Mouse (Mus musculus): ENCODE measurements at regions not wholly inside any gene's neighbourhood (a gene's known extent, or its start where the extent isn't known, plus 50 kb on each side); places are given as distances from the start of the nearest gene placed in this dataset.

DNA sequence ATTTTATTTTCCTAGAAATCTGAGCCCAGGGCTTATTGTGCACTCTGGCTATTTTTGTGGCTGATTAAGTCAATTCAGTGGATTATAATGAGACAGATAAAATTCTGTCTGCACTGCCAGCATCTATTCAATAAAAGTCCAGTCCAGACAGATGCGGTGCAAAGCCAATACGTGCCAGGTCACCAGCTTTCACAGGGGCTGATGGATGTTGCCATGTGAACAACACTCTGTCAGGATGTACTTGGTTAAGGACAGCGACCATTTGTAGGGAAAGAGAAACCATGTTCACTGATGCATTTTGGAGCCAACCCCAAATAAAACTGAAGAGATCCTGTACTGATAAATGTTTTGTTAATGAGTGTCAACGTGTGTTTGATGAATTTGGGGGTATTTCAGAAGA, 285.0 kb upstream of the Gnpda2 start:
- DNase-seq (ENCODE audit: low read depth, low spot score), result no peak

DNA sequence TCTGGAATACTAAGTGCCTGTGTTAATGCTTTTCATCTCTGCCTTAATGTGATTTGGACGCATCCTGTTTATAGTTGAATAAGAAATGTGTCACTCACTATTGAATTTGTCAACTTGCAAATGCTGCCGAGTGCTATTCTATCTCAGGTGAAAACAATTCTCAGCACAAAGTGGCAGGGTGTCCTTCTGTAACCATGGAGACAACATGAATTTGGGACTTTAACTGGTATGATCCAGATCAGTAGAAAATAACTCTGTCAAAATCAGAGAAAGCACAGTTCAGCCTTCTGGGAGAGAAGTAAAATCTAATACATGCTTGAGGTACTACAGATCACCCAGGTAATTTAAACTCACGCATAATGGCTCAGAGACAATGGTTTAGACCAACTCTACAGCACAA, 270.9 kb upstream of the Gnpda2 start:
- no peak for DNase-seq (ENCODE audit: low read depth, low spot score)

DNA sequence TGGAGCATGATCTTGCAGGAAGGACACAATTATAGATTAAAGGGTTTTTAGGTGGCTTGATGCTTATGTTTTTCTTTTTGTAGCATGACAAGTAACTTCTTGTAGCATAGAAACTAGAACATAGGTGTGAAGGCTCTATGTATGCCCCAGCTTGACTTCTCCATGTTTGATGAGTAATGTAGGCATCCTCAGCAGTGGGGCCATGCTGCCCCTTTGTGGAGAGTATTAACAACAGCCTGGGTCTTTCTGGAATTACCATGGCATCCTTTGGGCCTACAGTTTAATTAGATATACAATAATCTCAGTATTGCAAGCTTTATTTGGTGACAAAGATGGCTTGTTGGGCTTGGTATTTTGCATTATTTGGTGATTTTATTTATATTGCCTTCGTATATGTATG, 252.7 kb upstream of the Gnpda2 start:
- no peak for DNase-seq (ENCODE audit: low read depth, low spot score)

DNA sequence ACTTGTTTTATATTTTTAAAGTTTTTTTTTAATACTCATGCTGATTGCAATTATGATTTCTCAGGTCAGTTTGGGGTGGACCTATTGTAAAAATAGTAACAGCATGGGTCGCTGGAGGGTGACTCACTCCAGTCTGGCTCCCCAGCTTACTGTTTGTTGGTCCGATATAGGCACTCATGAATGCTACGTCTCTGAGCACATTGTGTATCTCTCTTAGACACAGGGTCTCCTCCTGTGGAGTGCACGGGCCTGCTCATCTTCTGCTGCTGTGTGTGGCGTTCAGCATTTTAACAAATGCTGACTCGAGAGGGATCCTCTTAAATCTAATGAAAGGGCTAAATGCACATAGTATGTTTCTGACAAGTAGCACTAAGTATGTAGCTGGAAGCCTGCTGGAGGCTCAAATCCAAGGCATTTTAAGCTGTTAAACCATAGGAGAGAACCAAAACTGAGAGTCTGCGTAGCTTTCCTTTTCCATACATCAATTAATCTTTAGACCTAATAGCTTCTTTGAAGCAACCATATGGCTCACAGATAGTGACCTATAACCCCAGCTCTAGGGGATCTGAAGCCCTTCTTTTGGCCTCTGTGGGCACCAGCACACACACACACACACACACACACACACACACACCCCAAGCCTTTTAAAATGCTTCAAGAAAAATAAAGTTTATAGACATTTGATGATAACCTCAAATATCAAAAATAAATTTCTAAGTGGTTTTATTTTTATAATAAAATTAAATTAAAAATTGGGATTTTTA, 246.0 kb upstream of the Gnpda2 start:
- DNase-seq (ENCODE audit: low read depth, low spot score), result no peak

DNA sequence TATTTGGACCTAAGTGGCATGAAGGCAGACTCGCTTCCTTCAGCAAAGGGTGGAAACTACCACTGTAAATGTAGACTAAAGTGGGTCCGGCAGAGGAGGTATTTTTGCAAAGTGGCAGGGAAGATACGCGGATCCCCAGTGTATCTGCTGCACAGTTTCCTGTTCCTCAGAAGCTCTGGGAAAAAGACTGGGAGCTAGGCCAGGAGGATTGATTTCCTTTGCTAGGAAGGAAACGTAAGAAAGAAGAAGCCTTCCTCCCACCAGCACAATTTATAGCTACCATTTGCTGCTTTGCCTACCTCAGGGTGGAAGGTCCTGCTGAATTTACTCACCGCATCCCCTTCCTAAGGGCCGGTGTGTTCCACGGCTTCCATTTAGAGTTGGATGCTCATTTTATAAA, 244.2 kb upstream of the Gnpda2 start:
- DNase-seq (ENCODE audit: low read depth, low spot score), result no peak

DNA sequence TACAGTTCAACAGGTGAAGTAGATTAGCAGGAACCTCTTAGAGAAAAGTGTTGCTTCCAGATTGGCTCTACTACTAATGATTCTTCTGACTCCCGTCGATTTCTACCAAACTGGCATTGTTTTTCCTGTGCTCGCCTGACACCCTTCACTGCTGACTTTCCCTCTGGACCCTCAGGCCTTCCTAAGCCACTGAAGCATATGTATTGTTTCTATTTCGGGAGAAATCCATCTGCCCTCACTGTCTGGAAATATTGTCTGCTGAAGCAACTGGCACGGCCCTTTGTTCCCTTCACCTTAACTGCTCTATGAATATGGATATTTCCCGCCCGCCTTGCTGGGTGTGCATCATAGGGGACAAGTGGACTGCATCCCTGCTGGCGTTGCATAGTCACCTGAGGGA, 243.0 kb upstream of the Gnpda2 start:
- DNase-seq (ENCODE audit: low read depth, low spot score), result no peak

DNA sequence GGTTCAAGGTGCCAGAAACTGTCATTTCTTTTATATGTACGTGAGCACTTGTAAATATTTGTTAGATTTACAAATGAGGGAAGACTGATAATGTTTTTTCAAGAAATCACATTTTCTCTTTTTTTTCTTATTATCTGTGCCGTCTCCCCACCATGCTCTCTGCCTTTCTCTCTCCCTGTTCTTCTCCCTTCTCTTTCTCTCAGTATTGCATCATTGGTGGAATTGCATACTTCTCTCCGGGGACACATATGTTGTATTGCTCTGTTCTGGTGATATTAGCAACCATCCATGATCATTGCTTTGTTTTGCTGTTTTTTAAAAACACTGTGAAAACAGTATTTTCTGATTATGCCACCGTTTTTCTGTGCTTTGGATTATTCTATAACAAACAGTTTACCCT, 225.6 kb upstream of the Gnpda2 start:
- DNase-seq (ENCODE audit: low read depth, low spot score), result no peak

DNA sequence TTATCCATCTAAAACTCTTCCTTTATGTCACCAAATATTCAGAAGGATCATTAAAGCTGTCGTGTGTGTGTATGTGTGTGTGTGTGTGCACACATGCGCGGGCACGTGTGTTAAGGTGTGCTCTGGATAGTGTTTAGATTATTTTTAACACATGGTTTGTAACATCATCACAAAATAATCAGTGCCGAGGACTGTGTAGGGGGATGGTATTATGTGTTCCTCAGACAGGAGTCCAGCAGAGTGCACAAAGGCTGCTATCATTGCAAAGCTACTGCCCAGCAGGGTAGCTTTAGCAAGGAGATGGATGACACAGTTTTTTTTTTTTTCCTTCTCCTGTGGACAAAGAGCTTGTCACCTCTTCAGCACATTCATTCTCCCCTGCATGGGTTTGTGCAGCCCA, 224.9 kb upstream of the Gnpda2 start:
- DNase-seq (ENCODE audit: low read depth, low spot score), result no peak

DNA sequence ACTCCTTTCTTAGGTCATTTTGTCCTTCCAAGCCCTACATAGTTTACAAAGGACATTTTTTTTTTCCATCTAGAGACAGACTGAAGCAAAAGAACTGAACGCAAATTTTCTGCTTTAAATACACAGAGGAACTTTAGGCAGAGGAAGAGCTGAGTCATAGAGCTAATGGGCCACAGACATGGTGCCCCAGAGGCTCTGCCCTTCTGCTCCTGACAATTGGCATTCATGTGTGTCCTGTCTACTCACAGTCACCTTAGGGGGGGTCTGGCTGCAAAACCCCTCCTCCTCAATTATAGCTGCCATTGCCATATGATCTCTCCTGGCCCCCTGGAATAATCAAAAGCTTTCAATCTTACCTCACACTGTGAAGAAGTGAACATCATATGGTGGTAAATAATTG, 223.2 kb upstream of the Gnpda2 start:
- no peak for DNase-seq (ENCODE audit: low read depth, low spot score)

DNA sequence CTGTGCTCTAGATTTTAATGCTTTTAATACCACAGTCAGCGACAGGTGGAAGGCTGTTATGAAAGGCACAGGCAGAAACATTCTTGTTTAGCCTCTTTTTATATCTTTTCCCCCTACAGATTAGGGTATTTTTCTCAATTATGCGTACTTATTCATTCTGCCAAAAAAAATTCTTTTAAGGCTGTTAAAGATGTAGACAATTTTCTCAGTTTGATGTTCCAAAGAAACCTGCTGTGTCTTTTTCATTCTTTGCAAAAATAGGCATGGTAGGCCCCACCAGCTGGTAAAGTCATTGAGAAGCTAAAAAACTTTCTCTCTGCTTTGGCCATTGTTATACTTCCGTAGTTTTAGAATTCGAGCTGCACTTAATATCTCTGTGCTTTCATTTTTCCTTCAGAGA, 210.5 kb upstream of the Gnpda2 start:
- DNase-seq (ENCODE audit: low read depth, low spot score), result no peak

DNA sequence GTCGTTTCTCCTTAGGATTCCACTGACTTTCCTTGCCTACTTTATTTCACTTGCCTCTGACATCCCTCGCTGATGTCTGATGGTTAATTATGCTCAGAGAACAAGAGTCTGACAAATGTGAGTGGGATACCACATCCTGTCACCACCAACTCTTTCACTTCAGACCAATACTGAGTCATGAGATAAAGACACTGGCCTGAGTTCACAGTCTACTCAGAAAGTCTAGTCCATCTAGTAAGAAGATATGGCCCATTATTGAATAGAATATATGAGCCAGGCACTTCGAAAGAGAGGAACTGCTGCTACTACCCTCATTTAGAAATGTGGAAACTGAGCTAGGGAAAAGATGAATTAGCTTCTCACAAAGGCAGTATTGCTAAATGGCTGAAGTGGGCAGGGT, 210.0 kb upstream of the Gnpda2 start:
- DNase-seq (ENCODE audit: low read depth, low spot score), result no peak

DNA sequence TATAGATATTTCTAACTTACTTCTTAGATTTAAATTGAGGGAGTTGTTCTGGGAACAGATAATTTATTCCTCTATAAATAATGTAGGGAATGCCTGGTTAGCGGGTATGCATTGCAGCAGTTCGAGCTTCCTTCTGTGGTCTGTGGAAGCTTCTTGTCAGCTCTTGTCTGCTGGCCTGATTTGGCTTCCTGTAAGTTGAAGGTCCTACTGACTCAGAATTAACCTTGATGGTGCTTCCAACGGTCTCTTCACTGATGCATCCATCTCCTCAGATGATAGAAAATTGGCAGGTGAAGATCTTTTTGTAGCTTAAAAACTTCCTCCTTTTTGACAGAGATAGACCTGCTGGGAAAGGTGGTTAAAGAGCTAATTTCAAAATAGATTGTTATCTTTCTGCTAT, 203.2 kb upstream of the Gnpda2 start:
- no peak for DNase-seq (ENCODE audit: low read depth, low spot score)

DNA sequence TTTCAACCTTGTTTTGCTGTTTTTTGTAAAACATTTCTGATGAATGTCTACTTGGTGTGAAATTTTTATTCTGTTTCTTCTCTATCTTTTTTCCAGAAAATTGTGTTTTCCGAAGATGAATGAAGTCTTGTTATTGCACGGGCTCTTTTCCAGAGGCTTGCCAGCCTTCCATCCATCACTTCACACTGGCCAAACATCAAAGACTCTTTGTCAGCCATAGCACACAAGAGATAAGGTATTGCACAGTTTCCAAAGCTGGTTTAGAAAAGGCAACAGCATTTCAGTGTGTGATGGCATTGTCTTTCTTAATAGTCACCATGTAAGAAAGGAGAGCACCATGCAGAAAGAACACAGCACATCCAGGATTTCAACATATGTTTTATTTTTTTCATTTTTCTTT, 202.5 kb upstream of the Gnpda2 start:
- no peak for DNase-seq (ENCODE audit: low read depth, low spot score)

DNA sequence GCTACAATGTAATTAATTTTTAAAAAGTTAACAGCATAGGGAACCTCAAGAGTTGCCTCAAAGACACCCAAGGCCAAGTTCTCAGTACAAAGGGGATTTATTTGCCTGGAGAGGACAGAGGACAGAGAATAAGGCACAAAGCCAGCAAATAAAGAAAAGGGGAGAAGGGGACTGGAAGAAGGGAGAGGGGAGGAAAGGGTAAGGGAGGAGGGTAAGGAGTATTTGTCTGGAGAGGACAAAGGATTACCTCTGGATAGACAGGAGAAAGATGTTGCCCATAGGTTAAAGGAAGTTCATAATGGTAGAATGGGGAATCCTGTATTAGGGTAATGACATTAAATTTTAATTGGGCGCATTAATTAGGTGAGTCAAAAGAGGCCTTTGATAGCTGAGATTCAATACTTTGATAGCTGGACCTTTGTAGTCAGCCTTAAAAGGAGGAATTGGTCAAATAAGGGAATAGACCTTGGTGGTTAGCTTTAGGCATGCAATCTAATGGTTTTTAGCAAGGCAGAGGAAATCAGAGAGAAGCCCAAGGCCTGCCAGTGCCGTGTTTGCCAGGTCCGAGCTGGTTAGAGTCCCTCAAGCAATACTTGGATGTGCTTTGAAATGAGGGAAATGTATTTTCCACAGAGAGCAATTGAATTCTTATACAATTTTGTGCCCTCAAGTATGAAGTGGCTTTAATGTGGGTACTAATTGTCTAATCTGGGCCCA, 164.8 kb upstream of the Gnpda2 start:
- DNase-seq (ENCODE audit: low read depth, low spot score), result no peak

DNA sequence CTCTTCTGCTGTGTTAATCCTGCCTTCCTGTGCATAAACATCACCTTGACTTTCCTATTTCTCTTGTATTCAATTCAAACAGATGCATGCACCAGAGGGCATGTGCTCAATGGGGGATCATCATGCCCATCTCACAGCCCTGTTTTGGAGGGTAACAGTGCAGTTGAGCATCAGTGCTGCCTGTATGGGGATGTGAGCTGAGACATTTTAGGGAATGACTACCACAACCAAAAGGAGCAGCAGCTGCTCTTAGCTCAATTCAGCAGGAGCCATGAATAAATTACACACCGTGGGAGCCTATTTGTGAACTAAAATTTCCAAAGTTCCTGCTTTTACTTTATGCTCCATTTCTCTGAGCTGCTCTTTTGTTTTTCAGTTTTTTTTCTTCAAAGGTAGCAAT, 164.2 kb upstream of the Gnpda2 start:
- no peak for DNase-seq (ENCODE audit: low read depth, low spot score)

DNA sequence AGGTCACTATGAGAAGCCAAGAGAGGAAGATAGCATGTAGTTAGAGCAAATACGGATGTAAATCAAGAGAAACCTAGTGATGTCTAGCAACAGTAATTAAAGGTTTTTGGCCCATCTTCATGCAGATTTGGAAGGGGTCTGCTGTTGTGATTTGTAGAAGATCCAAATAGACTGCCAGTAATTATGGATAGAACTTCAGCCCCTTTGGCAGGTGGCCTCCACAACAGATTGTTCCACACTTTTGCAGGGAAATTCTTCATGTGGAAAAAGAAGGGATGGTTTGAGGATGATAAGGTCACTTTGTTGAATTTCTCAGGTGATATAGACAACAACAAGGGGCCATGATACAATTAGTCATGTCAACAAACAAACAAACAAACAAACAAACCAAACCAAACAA, 148.4 kb upstream of the Gnpda2 start:
- DNase-seq (ENCODE audit: low read depth, low spot score), result no peak

DNA sequence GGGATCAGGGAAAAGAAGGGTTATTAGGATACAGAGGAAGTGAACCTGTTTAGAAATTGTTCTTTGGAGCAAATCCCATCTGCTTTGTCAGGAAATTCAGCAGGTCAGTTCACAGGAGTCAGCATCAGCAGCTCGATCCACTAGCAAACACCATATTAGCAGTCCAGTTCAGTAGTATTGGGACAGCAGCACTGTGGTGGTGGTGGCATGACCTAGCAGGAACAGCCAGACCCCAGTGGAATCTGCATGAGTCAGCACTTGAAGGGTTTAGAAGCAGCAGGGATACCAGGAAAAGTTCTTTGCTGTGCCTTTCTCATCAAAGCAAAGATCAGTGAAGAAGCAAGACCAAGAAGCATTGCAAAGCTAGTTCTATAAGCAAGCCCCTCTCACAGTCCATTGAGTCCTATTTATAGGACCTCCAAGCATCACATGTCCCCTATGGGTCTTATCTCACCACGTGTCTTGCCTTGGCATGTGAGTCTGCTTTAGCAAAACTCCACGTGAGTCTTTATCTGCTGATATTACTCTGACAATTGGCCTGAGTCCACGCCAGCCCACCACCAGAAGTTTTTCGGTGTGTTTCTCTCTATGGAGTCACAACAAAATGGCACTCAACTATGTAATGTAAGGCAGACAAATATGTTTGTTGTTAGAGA, 129.3 kb upstream of the Gnpda2 start:
- no peak for DNase-seq (ENCODE audit: low read depth, low spot score)

DNA sequence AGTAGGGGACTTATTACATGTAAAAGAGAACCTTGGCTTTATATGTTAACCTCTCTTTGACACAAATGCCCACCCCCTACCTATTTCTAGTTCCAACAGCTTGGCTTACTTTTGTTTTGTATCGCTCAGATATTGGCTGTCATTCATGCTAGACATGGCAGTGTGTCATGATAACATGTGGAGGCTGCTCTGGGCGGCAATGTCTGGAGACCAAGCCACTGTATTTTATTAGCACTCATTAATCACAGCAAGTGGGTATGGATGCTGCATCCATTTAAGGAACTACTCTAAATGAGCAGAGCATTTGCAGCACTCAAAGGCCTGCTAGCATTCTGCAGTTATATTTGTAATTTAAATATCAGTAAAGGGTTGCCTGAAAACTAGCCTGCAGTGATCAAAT, 123.9 kb upstream of the Gnpda2 start:
- no peak for DNase-seq (ENCODE audit: low read depth, low spot score)

DNA sequence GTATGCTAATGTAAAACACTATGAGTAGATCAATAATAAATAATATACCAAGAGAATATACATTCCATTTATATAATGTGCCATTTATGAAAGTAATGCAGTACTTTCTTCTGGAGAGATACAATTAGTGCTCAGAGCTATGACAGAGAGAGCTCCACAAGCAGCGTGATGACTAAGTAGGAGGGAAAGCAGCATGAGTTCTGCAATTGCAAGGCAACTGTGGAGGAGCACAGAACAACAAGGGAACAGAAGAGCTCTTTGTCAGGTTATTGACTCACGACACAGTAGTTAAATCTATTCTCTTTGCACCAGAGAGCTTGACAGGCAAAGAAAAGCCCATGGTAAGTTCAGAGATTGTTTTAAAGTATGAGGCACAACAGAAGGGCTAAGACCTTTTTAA, 115.0 kb upstream of the Gnpda2 start:
- no peak for DNase-seq (ENCODE audit: low read depth, low spot score)

DNA sequence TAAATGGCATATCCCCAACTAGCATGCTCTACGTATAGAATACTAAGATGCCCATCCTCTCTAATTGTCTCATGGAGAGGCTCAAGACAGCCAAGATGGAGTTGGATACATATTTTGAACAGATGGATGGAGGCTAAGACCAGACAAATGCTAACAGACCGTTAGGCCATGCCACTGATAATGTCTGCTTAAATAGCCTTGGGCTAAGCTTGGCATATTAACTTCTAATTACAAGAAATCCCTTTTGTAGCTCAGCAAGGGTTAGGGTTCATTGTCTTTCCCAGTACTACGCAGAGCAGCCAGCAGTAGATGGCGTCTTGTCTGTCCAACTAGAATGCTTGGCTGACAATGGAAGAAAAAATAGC, 113.0 kb upstream of the Gnpda2 start:
- DNase-seq (ENCODE audit: low read depth, low spot score), result no peak

DNA sequence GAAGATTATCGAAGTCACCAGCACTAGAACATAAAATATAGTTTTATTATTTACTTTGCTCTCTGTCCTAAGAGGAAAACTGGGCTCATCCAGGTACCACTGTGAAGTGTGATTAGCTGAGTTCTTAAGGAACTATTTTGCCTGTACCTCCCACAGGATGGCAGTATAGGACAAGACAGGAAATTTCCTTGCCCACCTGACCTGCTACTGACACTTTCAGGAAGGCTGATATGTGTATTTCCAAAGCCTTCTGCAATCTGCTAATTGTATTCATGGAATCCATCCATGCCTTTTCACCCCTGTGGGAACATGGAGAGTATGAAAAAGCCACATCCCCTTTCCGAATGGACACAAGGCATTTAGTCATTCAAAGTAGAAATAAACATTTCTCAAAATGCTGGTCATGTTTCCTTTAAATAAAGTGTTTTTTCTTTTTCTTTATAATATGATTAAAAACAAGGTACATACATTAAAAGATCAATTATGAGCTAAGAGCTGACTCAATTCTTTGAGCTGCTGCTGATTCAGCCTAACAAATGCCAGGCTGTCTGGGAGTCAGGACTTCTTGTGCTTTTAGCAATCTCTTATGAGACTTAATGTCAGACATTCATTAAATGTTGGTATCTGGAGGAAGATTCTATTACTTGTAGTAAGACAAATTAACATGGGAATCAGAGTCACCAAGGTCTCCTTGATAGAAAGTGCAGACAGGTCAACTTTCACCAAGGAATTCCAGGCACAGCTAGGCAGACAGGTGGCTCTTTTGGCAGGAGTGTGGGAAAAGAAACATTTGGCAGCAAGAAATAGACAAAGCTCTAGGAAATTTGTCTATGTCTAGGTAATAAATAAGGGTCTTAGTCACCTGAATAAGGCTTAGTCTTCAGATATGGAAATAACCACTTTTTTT, 112.4 kb upstream of the Gnpda2 start:
- DNase-seq (ENCODE audit: low read depth, low spot score), result peak; percentile 7

DNA sequence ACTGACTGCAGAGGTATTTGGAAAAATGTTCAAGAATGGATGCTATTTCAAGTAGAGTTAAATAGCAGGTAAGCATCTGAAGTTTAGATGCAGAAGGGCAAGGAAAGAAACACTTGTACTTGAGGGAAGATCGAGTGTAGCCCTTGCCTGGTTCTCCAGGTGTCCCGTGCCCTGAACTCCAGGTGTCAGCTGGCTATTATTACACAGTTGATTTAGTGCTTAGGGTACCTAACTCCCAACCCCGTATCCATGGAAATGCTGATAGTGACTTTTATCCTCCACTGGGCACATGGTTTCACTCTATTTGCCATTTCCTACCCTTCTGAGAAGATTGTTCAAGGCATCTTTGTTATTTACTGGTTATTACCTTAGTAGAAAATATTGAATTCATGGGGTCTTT, 86.6 kb upstream of the Gnpda2 start:
- DNase-seq (ENCODE audit: low read depth, low spot score), result no peak
